Mouse (Mus musculus) natural killer cell, adult 2 months (primary cell): ENCODE results near the gene Hal.

Source experiments
- DNase-seq, 2 experiments: peaks; one replicate each; pipeline ENCODE4 v3.0.0; 2022; ENCODE audit warnings: low spot score in 2 of 2

Gene Hal

GRCm38 (mm10) chr10:93567066-93567465 is 78.5 kb downstream of the Hal start:
- DNase-seq, result no peak

- DNase-seq, result no peak
Measured at GRCm38 (mm10) chr10:93567841-93568566, 79.4 kb downstream of the Hal start.

DNA sequence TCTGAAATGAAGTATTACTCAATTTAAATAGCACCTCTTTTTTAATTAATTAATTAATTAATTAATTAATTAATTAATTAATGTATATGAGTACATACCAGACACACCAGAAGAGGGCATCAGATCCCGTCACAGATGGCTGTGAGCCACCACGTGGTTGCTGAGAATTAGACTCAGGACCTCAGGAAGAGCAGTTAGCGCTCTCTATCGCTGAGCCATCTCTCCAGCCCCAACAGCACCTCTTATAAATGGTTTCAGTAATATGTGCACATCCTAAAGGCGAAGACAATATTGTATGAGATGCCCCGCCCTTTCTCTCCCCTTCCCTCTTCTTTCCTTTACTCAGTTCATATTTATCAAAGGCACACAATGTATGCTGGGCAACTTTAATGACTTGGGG is 80.1 kb downstream of the Hal start:
- DNase-seq, result no peak
